Mouse (Mus musculus) skeletal muscle tissue, postnatal 0 days (tissue): Measurements from ENCODE around the gene Sltm. TPM values are rescaled to one million over a fixed set of nuclear protein-coding genes. Genes with fewer than 3 reads are reported as not detected.

Experiments used
- polyA plus RNA-seq: library from polyadenylated mRNA; unstranded; fragments of >200 nt; fragmentation: Nextera tagmentation; extraction: Ambion mirVana; gene quantifications from 2 replicates; pipeline ENCODE4 v1.2.1, GENCODE M21; 2015

The Sltm gene
- 15.9 and 16.8 TPM in 2 replicates for polyA plus RNA-seq

GRCm38 (mm10) chr9:70542305-70543041, at the start of gene Sltm:
TSS of gene Sltm (plus strand) at chr9:70542754.

GRCm38 (mm10) chr9:70503626-70504041, 38.9 kb upstream of the Sltm start, which contains the start of gene Rnf111:
TSS of gene Rnf111 (minus strand) at chr9:70503725.

Other genes with a start within 250 kb of the Sltm start
- gene Ccnb2, start 121.2 kb upstream of the Sltm start, polyA plus RNA-seq, result 43.7 and 43.8 TPM in 2 replicates
- 10.3 and 10.6 TPM in 2 replicates for gene Rnf111, start 39.0 kb upstream of the Sltm start, polyA plus RNA-seq
- 0.29 and 0.93 TPM in 2 replicates for gene Gm10642, start 113.5 kb downstream of the Sltm start, polyA plus RNA-seq
- 5.9 and 7.7 TPM in 2 replicates for gene Mindy2, start 114.4 kb downstream of the Sltm start, polyA plus RNA-seq
- gene Adam10, start 136.2 kb downstream of the Sltm start, polyA plus RNA-seq, result 26.7 and 28.1 TPM in 2 replicates